Mouse (Mus musculus) NIH3T3 (cell line): Measurements from ENCODE around the gene Ube2l3.
"Not testable (repeated sequence)": the region's sequence is repeated elsewhere in the genome, so short reads cannot be mapped to it uniquely, and the experiment has no call there.

Source experiments
- DNase-seq: peaks from one replicate; pipeline ENCODE4 v3.0.0-alpha.2; 2012; ENCODE audit warnings: low read depth

Gene Ube2l3

DNA sequence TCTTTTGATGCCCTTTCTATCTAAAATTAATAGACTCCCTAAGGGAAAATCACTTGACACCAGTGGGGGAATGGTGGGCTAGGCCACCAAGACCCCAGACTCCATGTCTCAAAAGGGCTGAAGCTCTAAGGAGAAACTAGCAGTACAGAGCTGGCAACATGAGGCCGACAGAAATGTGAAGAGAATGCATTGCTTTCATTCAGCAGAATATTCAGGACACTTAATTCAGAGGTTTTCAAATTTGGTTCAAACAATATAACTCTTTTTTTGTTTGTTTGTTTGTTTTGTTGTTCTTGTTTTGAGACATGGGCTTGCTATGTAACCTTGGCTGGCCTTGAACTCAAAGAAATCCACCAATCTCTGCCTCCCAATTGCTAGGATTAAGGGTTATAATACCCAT, at the start of gene Ube2l3:
Gene Ube2l3 (minus strand): TSS at position 101 of the 400 bp plus-strand sequence.
- no peak for DNase-seq

DNA sequence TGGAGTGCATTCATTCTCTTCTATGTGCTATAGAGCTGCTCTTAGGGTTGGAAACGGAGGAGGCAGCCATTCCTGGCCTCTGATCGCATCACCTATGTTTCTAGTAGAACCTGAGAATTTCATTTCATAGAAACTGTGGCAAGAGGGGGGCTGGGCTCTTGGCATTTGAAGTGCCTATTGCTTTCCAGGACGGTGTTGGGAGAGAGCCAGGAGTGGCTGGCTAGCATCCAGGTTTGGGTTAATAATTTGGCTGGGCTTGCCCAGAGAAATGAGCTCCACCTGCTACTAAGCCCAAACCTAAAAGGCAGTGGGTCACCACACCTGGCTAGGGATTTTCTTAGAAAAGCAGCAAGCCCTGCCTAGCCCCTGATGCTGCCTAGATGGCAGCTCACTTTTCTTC, 49.1 kb upstream of the Ube2l3 start:
- DNase-seq: peak; percentile 76

GRCm38 (mm10) chr16:17249135-17249534, 46.7 kb upstream of the Ube2l3 start:
- DNase-seq: no peak

DNA sequence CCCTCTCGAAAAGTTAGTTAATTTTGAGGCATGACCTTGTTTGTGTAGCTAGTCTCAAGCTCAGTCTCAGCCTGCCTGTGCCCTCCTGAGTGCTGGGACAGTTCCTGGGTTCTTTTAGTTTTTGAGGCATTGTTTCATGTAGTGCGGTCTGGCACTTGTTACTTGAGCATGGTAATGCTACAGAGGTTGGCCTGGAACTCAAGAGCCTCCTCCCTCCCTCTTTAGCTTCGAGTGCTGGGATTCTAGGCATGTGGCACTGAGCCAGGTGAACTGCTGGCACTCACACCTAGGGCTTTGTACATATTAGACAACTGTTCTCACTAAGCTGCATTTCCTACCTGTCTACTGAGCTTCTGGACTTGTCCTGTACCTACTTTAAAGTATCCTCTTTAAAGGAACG, 45.3 kb upstream of the Ube2l3 start:
- no peak for DNase-seq

DNA sequence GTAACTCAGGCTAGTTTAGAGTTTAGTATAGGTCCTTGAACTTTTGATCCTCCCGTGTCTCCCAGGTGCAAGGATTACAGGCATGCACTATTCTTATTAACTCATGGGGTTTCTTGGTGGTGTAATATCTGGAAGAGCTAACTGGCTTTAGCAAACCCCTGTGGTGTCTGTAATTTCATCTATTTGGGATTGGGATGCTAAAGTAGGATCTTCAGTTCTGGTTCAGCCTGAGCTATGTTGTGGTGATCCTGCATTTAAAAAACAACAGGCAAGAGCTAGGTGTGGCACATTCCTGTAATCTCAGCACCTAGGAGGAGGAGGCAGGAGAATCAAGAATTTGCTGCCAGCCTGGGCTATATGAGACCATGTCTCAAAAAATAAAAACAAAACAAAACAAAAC, 42.5 kb upstream of the Ube2l3 start:
- DNase-seq: no peak

DNA sequence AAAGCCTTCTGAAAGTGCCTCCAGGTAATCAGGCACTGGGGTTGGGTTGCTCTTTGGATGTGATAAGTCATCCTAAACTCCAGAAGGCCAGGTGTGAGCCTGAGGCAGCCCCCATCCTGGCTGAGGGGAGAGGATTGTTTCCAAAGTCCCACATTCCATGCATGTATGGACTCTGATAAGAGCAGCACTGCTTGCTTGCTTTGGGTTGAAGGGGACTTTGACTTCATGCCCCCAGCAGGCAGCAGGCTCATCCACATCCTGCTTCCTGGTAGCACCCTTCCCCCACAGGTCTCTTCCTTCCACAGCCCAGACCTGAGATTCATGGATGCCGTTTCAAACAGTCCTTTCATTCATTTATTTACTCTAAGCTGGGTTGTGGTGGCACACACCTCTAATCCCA, 41.3 kb upstream of the Ube2l3 start:
- no peak for DNase-seq

GRCm38 (mm10) chr16:17239409-17239808, 37.0 kb upstream of the Ube2l3 start:
- no peak for DNase-seq

GRCm38 (mm10) chr16:17237634-17238033, 35.2 kb upstream of the Ube2l3 start:
- DNase-seq: no peak

DNA sequence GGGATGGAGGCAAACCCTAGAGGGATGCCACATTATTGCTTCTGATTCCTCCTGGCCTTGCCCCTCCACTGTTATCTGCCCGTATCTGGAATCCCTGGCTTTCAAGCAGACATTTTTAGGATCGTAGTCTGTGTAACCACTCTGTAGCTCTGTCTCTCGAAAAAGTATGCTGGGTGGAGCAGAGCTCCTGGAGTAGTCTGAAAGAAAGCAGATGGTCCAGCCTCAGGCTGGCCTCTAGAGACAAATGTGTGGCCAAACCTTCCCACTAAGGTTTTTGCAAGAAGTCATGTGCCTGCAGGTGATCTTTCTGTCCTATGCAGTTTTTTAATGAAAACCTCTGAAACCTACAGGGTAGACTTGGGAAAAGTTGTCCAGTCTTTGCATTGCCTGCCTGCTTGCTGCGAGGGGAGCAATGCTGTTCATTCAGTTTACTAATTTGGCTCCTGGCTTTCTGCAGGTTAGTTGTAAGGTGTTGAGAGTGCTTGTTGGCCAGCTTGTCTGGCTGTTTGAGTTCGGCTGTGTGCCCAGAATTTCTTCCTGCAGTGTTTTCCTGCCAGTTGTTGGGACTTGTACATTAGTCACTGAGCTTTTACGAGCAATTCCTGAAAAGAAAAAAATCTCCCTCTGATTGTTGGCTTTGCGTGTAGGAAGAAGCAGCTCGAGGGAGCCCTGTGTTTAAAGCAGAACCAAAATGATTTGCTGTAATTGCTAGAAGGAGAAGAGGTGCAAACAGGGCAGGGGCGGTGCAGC, 32.6 kb upstream of the Ube2l3 start:
- peak; percentile 81 for DNase-seq

DNA sequence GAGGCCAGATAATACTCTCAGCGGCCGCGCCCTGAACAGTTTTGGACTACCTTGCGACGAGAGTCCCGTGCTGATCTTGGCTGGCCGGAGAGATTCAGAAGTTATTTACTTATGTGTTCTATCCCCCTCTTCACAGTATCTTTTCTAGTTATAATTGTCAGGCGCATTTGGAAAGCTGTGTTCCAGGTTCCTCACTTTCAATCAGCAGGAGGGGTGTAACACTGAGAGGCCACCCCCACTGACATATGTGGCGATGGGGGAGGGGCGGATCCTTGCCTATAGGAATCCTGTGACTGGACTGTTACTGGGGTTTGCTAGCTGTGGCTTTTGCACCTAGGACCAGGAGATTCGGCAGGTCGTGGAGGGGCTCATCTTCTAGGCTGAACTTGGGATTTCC, 32.0 kb upstream of the Ube2l3 start:
- DNase-seq: peak; percentile 74

DNA sequence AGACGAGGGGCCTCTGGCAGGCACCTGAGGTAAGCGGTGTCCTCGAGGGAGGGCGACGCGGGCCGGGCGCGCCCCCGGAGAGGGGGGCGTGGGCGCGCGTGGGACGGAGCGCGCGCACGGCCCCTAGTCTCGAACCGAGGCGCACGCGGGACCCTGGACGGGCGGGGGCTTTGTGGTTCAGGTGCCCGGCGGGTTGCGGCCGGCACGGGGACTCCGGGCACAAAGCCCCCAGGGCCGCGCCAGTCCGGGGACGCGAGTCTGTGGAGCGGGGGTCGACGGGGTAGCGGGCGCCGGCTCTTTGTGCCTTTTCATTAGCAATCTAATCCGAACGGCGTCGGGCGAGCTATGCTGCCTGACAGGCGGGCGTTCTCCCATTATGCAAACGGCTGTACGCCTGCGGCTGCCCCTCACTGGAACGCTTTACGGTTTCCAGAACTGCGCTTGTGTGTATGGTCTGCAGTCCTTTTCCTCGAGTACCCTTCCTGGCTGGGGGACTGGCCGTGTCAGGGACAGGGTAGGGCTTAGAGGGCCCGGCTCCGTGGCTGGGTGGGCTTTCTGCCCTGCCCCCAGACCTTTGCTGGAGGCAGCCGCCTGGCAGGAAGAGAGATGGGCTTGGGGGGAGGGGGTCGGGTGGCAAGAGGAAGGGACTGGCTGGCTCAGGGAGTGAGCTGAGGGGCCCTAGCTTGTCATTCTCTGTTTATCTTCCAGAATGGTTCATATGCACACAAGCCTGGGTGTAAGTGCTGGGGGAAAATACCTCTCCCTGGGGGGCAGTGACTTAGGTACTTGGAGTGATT, 31.5 kb upstream of the Ube2l3 start:
- peak; percentile 61 for DNase-seq

DNA sequence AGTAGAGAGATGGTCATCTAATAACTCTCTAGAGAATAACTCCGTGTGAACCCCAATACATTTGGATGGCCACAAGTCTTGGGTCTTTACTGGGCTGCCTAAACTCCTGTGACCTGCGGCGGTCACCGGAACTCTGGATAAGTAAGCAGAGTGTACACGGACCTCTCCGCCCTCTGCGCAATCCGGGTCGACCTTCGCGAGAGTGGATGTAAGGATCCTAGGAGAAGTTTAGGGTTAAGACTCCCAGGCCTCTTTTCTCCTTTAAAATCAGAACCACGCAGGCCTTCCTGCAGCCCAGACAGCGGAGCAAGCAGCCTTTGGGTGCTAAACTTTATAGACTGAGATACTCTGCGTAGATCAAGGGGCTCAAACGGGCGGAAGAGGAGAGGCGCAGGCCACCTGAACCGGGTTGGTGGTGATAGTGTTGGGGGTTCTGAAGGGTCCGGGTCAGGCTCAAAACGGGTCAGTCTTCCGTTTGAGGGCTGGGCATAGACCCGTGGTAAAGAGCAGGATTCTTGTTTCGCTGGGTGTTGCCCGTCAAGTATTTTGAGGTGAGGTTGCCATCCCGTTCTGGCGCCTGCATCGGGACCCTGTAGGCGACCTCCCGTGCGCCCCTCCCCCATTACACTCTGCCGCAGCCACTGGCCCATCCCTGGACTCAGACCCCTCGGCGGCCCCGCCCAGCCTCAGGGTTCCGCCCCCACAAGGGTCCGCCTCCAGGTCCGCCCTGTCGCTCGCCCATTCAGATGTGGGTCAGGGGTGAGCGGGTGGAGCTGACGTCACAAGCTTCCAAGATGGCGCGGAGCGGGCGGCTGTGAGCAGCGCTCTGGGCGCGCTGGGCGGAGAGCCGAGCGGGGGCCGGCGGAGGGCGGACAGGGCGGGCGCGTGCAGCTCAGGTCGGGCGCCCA, 30.6 kb upstream of the Ube2l3 start, which contains the start of gene Hic2:
Gene Hic2 (plus strand): TSS at position 779 of the 908 bp plus-strand sequence.
- DNase-seq: peak; percentile 97

DNA sequence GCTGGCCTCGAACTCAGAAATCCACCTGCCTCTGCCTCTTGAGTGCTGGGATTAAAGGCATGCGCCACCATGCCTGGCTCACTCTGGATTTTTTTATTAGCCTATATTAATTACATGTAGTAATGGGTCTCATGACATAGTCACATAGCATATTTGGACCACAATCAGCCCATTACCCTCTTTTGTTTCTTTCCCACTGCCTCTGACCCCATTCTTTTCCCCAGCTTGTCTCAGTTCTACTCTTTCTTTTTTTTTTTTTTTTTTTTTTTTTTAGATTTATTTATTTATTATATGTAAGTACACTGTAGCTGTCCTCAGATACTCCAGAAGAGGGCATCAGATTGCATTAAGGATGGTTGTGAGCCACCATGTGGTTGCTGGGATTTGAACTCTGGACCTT, 29.1 kb upstream of the Ube2l3 start:
- DNase-seq: not testable (repeated sequence)

GRCm38 (mm10) chr16:17226496-17226895, 24.0 kb upstream of the Ube2l3 start:
- DNase-seq: no peak

DNA sequence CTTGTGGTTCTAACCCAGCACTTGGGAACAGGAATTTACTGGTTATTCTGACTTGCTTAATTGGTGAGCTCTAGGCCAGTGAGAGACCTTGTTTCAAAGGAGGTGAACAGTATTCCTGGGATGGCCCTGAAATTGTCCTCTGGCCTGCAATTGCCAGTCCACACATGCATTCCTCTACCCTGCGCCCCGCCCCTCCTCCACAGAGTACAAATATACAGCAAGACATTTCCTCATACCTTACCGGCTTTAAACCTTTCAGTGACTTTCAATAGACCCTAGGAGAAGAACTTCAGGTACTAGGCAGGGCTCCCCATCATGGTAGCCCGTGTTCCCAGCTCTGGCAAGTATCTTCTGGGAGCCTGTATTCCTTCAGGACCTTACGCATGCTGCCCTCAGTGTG, 23.1 kb upstream of the Ube2l3 start:
- DNase-seq: no peak

- peak; percentile 90 for DNase-seq
These were observed 19.7 kb upstream of the Ube2l3 start for GRCm38 (mm10) chr16:17222197-17222596.

DNA sequence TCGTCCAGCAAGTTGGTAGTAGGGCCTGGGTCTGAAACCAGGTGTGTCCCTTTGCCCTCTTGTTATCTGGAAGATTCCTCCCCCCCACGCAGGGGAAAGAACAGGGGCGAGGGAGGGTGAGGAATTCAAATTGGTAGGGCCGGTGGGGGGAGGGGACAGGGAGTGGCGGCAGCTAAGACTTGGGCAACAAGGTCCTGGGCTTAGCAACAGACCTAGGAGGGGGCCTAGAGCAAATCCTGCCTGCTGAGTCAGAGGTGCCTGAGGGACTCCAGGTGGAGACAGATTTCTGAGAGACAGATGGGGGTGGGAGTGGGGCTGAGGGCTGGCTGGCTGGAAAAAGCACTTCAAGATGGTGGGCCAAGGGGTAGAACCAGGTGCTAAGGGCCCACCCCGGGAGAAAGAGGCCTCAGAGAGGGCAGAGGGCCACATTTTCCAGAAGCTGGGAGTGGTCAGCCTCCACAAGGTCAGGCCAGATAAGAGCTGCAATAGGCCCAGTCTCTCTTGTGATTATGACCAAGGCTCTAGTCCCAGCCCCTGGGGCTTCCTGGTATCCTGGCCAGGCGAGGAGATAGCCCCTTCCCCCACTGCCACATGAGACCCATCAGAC, 17.8 kb upstream of the Ube2l3 start:
- peak; percentile 24 for DNase-seq

GRCm38 (mm10) chr16:17216934-17217633, 14.6 kb upstream of the Ube2l3 start:
- no peak for DNase-seq

- peak; percentile 48 for DNase-seq
These were observed 7.8 kb upstream of the Ube2l3 start for GRCm38 (mm10) chr16:17209981-17210838.

- DNase-seq: no peak
These were observed 7.0 kb upstream of the Ube2l3 start for GRCm38 (mm10) chr16:17209404-17209960.
